Mouse (Mus musculus) CD4-positive, CD25-positive, alpha-beta regulatory T cell, adult 4 months (primary cell): Measurements from ENCODE around the gene Alkbh7. TPM values are rescaled to one million over a fixed set of nuclear protein-coding genes. Genes with fewer than 3 reads are reported as not detected.

Source experiments
- ATAC-seq: one replicate; pipeline ENCODE4 v1.8.0; 2017
- polyA plus RNA-seq, 2 experiments: library from polyadenylated mRNA; unstranded; fragments of 100-300 nt; shearing (Covaris generic); gene quantifications; one replicate each; pipeline ENCODE4 v1.2.1; 2017

The Alkbh7 gene
- polyA plus RNA-seq, 2 experiments from 2014 or later = 21.6 to 25.1 TPM

- peak; percentile 85 for ATAC-seq
Observed at GRCm38 (mm10) chr17:57031661-57032420, 34.7 kb downstream of the Alkbh7 start.

GRCm38 (mm10) chr17:57032854-57033253, 35.7 kb downstream of the Alkbh7 start:
- no peak for ATAC-seq

- ATAC-seq = no peak
Observed at GRCm38 (mm10) chr17:57038978-57039377, 41.8 kb downstream of the Alkbh7 start.

- ATAC-seq = no peak
Observed at GRCm38 (mm10) chr17:57041554-57041953, 44.4 kb downstream of the Alkbh7 start, which contains the start of gene Slc25a41. Slc25a41 (minus strand) TSS chr17:57041654.

GRCm38 (mm10) chr17:57047406-57047805, 50.3 kb downstream of the Alkbh7 start:
- no peak for ATAC-seq

GRCm38 (mm10) chr17:57048816-57049215, 51.7 kb downstream of the Alkbh7 start:
- ATAC-seq = no peak

Other genes with a start within 250 kb of the Alkbh7 start
- not detected for gene Nrtn, start 239.8 kb upstream of the Alkbh7 start, polyA plus RNA-seq
- gene Dus3l, start 232.6 kb upstream of the Alkbh7 start, polyA plus RNA-seq = 10 to 100 TPM; 30.3 to 41.2 TPM
- gene Prr22, start 227.1 kb upstream of the Alkbh7 start, polyA plus RNA-seq = 1 to 10 TPM in 1 of 2 experiments, under 1 TPM in 1; 0.24 to 1.1 TPM
- 1 to 10 TPM; 1.2 to 2.1 TPM for gene Rfx2, start 166.3 kb upstream of the Alkbh7 start, polyA plus RNA-seq
- gene Acsbg2, start 122.9 kb upstream of the Alkbh7 start, polyA plus RNA-seq = under 1 TPM in 1 of 2 experiments, not detected in 1; 0.12 TPM
- under 1 TPM in 1 of 2 experiments, not detected in 1; 0.31 TPM for gene 1700061G19Rik, start 121.9 kb upstream of the Alkbh7 start, polyA plus RNA-seq
- gene Mllt1, start 61.9 kb upstream of the Alkbh7 start, polyA plus RNA-seq = 1 to 10 TPM; 4.5 to 7.0 TPM
- gene Acer1, start 15.2 kb upstream of the Alkbh7 start, polyA plus RNA-seq = under 1 TPM in 1 of 2 experiments, not detected in 1; 0.16 TPM
- gene Clpp, start 7.0 kb upstream of the Alkbh7 start, polyA plus RNA-seq = 100 to 1,000 TPM; 108 to 110 TPM
- gene Pspn, start 2.7 kb downstream of the Alkbh7 start, polyA plus RNA-seq = not detected
- 100 to 1,000 TPM in 1 of 2 experiments, 10 to 100 TPM in 1; 72.1 to 102 TPM for gene Gtf2f1, start 13.9 kb downstream of the Alkbh7 start, polyA plus RNA-seq
- 1 to 10 TPM in 1 of 2 experiments, not detected in 1; 1.5 TPM for gene Gm17949, start 14.1 kb downstream of the Alkbh7 start, polyA plus RNA-seq
- 10 to 100 TPM; 16.0 to 29.4 TPM for gene Khsrp, start 34.2 kb downstream of the Alkbh7 start, polyA plus RNA-seq
- not detected for gene Slc25a41, start 44.3 kb downstream of the Alkbh7 start, polyA plus RNA-seq
- gene Crb3, start 61.8 kb downstream of the Alkbh7 start, polyA plus RNA-seq = 1 to 10 TPM; 2.1 to 2.9 TPM
- gene Slc25a23, start 62.5 kb downstream of the Alkbh7 start, polyA plus RNA-seq = 1 to 10 TPM; 2.3 to 3.4 TPM
- 100 to 1,000 TPM; 215 to 337 TPM for gene Dennd1c, start 81.2 kb downstream of the Alkbh7 start, polyA plus RNA-seq
- 1 to 10 TPM; 4.3 to 7.8 TPM for gene Tubb4a, start 90.4 kb downstream of the Alkbh7 start, polyA plus RNA-seq
- gene Tnfsf9, start 108.0 kb downstream of the Alkbh7 start, polyA plus RNA-seq = 10 to 100 TPM in 1 of 2 experiments, 1 to 10 TPM in 1; 8.2 to 11.9 TPM
- under 1 TPM in 1 of 2 experiments, not detected in 1; 0.52 TPM for gene Cd70, start 152.4 kb downstream of the Alkbh7 start, polyA plus RNA-seq
- 10 to 100 TPM in 1 of 2 experiments, 1 to 10 TPM in 1; 5.9 to 11.7 TPM for gene Tnfsf14, start 196.8 kb downstream of the Alkbh7 start, polyA plus RNA-seq
- gene C3, start 230.8 kb downstream of the Alkbh7 start, polyA plus RNA-seq = 1 to 10 TPM in 1 of 2 experiments, under 1 TPM in 1; 0.85 to 1.3 TPM